Mouse (Mus musculus) lung, embryonic 15.5 days (tissue): ENCODE measurements around the gene Tctn1. TPM values are rescaled to one million over a fixed set of nuclear protein-coding genes. Genes with fewer than 3 reads are reported as not detected.

Source experiments
- ATAC-seq: fragments of 200-750 bp; cut with Nextera tagmentation; 2 replicates; pipeline ENCODE4 v1.8.0; 2017; ENCODE audit warnings: moderate number of reproducible peaks, borderline replicate concordance; ENCODE audit not compliant: low FRiP score, low TSS enrichment; ENCODE audit errors: extremely low read depth
- H3K27ac ChIP-seq: fragments of 300-500 bp; sonication (generic); 2 replicates; pipeline ENCODE4 v1.5.1; 2015; ENCODE audit warnings: moderate library complexity, mild to moderate bottlenecking, inconsistent platforms
- H3K27me3 ChIP-seq: fragments of 300-500 bp; sonication (generic); 2 replicates; pipeline ENCODE4 v1.6.1; 2015; ENCODE audit warnings: inconsistent platforms
- H3K36me3 ChIP-seq: fragments of 300-500 bp; sonication (generic); 2 replicates; pipeline ENCODE4 v1.6.1; 2015; ENCODE audit warnings: inconsistent platforms
- H3K4me1 ChIP-seq: fragments of 300-500 bp; sonication (generic); 2 replicates; pipeline ENCODE4 v1.6.1; 2015; ENCODE audit warnings: inconsistent platforms
- H3K4me2 ChIP-seq: fragments of 300-500 bp; sonication (generic); 2 replicates; pipeline ENCODE4 v1.6.1; 2015; ENCODE audit warnings: inconsistent platforms, mild to moderate bottlenecking, moderate library complexity
- H3K4me3 ChIP-seq: fragments of 300-500 bp; sonication (generic); 2 replicates; pipeline ENCODE4 v1.5.1; 2015; ENCODE audit warnings: mild to moderate bottlenecking, inconsistent platforms
- H3K9ac ChIP-seq: fragments of 300-500 bp; sonication (generic); 2 replicates; pipeline ENCODE4 v1.6.1; 2015; ENCODE audit warnings: inconsistent platforms
- H3K9me3 ChIP-seq: fragments of 300-500 bp; sonication (generic); 2 replicates; pipeline ENCODE4 v1.6.1; 2016; ENCODE audit warnings: inconsistent platforms
- WGBS: fragments of 180-500 bp; shearing (Covaris S2); methylation state at CpG from one replicate; pipeline ENCODE4 v1.1.7; 2015; 5-methylcytosine and 5-hydroxymethylcytosine counted together
- polyA plus RNA-seq: library from polyadenylated mRNA; unstranded; fragments of >200 nt; fragmentation: Nextera tagmentation; extraction: Ambion mirVana; gene quantifications from 2 replicates; pipeline ENCODE4 v1.2.1, GENCODE M21; 2015

Gene Tctn1
- polyA plus RNA-seq, 1 experiment from 2014 or later, result 6.3 TPM

GRCm38 (mm10) chr5:122265942-122266341, 1.7 kb upstream of the Tctn1 start:
- 83% methylated on average over 2 of the region's 2 CpGs for WGBS
- Histone ChIP-seq H3K4me3 (no peak overlapping the region), H3K36me3 (no peaks in the 10 kb centered on the region), H3K27me3 (no peaks in the 10 kb centered on the region), H3K27ac (no peak overlapping the region), H3K9me3 (no peaks in the 10 kb centered on the region), H3K9ac (no peak overlapping the region), H3K4me2 (no peak overlapping the region), H3K4me1 (peaks cover 14% of the 10 kb centered on the region)
- no peak for ATAC-seq

DNA sequence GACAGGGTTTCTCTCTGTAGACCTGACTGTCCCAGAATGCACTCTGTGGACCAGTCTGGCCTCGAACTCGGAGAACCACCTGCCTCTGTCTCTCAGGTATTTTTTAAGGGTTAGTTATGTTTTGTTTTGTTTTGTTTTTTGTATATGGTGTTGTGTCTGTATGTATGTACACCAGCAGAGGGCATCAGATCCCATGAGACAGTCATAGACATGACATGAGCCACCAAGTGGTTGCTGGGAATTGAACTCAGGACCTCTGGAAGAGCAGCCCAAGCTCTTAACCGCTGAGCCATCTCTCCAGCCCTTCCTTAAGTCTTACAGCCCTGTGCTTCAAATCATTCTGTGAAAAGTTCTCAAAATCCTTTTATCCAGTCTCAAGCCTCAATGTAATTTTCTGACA, 927 bp upstream of the Tctn1 start:
- H3K4me3 ChIP-seq, result no peak overlapping the region; the same call in 1 of the 2 replicates
- ATAC-seq, result no peak
- no peak overlapping the region for H3K9ac ChIP-seq
- H3K4me1 ChIP-seq, result peaks cover 14% of the 10 kb centered on the region
- H3K36me3 ChIP-seq, result no peaks in the 10 kb centered on the region
- no peaks in the 10 kb centered on the region for H3K27me3 ChIP-seq
- H3K27ac ChIP-seq, result no peak overlapping the region
- peak overlapping the region; percentile 83; the same call in 1 of the 2 replicates for H3K4me2 ChIP-seq
- H3K9me3 ChIP-seq, result no peaks in the 10 kb centered on the region
- WGBS, result 57% methylated on average over 3 of the region's 3 CpGs

DNA sequence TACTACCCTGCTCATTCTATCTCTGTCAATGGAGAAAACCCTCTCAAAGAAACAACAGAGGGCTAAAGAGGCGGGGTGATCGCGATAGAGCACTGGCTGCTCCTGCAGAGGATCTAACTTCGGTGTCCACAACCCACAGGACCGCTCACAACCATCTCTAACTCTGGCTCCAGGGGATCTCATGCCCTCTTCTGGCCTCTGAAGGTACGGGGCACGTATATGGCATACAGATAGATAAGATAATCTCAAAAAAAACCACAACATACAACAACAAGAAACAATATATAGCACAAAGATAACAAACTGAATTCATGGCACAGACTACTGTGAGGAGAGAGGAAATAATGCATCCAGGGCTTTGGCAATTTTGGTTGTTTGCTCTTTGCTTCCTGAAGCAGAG, 2.2 kb downstream of the Tctn1 start:
- peaks cover 4% of the 10 kb centered on the region for H3K36me3 ChIP-seq
- no peak overlapping the region for H3K4me2 ChIP-seq
- WGBS, result 56% methylated on average over 7 of the region's 7 CpGs
- no peak for ATAC-seq
- no peaks in the 10 kb centered on the region for H3K9me3 ChIP-seq
- H3K27me3 ChIP-seq, result no peaks in the 10 kb centered on the region
- peaks cover 14% of the 10 kb centered on the region for H3K4me1 ChIP-seq
- H3K4me3 ChIP-seq, result no peak overlapping the region
- no peak overlapping the region for H3K9ac ChIP-seq
- no peak overlapping the region for H3K27ac ChIP-seq

- Histone ChIP-seq H3K4me1 (0 out of 2 replicates have a peak, but pooled peaks cover 5% of the 10 kb centered on the region), H3K27me3 (no peaks in the 10 kb centered on the region), H3K4me3 (no peak overlapping the region), H3K27ac (no peak overlapping the region), H3K4me2 (no peak overlapping the region), H3K9ac (no peak overlapping the region), H3K9me3 (no peaks in the 10 kb centered on the region), H3K36me3 (peaks cover 27% of the 10 kb centered on the region)
- ATAC-seq, result no peak
- WGBS, result 57% methylated on average over 6 of the region's 6 CpGs
These were observed 6.1 kb downstream of the Tctn1 start for GRCm38 (mm10) chr5:122258027-122258741.

DNA sequence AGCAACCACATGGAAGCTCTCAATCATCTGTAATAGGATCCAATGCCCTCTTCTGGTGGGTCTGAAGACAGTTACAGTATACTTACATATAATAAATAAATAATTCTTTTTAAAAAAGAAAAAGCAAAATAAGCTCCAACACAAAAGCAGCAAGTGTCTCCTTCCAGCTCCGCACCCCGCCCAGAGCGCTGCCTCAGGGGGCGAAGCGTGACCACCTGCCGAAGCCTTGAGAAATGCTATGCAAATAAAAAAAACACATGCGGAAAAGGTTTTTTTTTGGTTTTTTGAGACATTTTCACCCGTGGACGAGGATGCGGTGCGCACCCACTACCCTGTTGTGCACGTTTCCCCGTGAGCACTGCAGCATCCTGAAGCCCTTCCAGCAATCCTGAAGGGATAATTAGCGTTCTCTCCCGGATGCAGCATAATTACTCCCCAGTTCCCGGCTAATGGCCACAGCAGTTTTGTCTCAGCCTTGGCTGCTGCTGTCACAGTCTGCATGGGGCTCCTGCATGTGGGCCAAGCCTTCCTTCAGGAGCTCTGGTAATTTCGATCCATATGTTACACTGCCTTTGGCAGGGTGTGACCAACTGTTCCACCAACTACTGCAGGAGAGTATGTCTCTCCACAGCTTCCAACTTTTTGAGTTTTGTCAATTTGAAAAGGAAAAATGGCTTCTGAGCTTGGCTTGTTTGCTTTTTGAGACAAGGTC, 12.2 kb downstream of the Tctn1 start:
- Histone ChIP-seq H3K36me3 (peaks cover 39% of the 10 kb centered on the region), H3K27me3 (no peaks in the 10 kb centered on the region), H3K4me1 (no peaks in the 10 kb centered on the region), H3K4me3 (no peak overlapping the region), H3K9me3 (no peaks in the 10 kb centered on the region), H3K9ac (no peak overlapping the region), H3K4me2 (no peak overlapping the region), H3K27ac (no peak overlapping the region)
- WGBS, result 93% methylated on average over 17 of the region's 17 CpGs
- ATAC-seq, result no peak

- peaks cover 17% of the 10 kb centered on the region; the same call in 1 of the 2 replicates for H3K36me3 ChIP-seq
- no peaks in the 10 kb centered on the region for H3K9me3 ChIP-seq
These were observed 15.0 kb downstream of the Tctn1 start for GRCm38 (mm10) chr5:122249281-122249680.

GRCm38 (mm10) chr5:122247934-122248333, 16.3 kb downstream of the Tctn1 start:
- peaks cover 17% of the 10 kb centered on the region; the same call in 1 of the 2 replicates for H3K36me3 ChIP-seq
- no peaks in the 10 kb centered on the region for H3K27me3 ChIP-seq
- no peaks in the 10 kb centered on the region for H3K9me3 ChIP-seq
- H3K4me1 ChIP-seq, result no peaks in the 10 kb centered on the region
- ATAC-seq, result no peak
- no peak overlapping the region for H3K4me3 ChIP-seq
- H3K4me2 ChIP-seq, result no peak overlapping the region
- 90% methylated on average over 7 of the region's 7 CpGs for WGBS
- H3K9ac ChIP-seq, result no peak overlapping the region
- no peak overlapping the region for H3K27ac ChIP-seq

More at GRCm38 (mm10) chr5:122249281-122249680, 15.0 kb downstream of the Tctn1 start:
- 89% methylated on average over 4 of the region's 4 CpGs for WGBS
- no peak overlapping the region for H3K4me2 ChIP-seq
- H3K9ac ChIP-seq, result no peak overlapping the region
- no peaks in the 10 kb centered on the region for H3K4me1 ChIP-seq
- H3K4me3 ChIP-seq, result no peak overlapping the region
- no peaks in the 10 kb centered on the region for H3K27me3 ChIP-seq
- ATAC-seq, result no peak
- no peak overlapping the region for H3K27ac ChIP-seq

DNA sequence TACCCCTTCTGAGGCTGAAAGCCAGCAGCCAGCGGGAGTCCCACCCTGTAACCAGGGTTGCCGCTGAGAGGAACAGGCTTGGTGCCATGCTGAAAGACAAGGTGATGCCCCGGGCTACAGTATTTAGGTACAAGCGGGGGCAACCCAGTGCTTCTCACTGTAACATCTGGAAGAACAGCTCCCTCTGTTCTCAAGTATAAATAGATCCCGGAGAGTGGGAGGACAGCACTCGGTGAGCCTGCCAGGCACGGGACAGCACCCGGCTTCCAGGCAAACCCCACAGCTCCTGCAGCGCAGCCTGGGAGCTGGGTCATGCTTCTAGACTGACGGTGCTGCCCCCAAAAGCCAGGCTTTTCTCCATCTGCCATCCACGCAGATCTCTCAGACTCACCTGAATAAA, 16.7 kb downstream of the Tctn1 start:
- H3K4me2 ChIP-seq, result no peak overlapping the region
- no peaks in the 10 kb centered on the region for H3K27me3 ChIP-seq
- H3K9me3 ChIP-seq, result no peaks in the 10 kb centered on the region
- 84% methylated on average over 11 of the region's 11 CpGs for WGBS
- H3K36me3 ChIP-seq, result peaks cover 15% of the 10 kb centered on the region; the same call in 1 of the 2 replicates
- no peak for ATAC-seq
- H3K4me1 ChIP-seq, result no peaks in the 10 kb centered on the region
- H3K27ac ChIP-seq, result no peak overlapping the region
- H3K4me3 ChIP-seq, result no peak overlapping the region
- no peak overlapping the region for H3K9ac ChIP-seq

DNA sequence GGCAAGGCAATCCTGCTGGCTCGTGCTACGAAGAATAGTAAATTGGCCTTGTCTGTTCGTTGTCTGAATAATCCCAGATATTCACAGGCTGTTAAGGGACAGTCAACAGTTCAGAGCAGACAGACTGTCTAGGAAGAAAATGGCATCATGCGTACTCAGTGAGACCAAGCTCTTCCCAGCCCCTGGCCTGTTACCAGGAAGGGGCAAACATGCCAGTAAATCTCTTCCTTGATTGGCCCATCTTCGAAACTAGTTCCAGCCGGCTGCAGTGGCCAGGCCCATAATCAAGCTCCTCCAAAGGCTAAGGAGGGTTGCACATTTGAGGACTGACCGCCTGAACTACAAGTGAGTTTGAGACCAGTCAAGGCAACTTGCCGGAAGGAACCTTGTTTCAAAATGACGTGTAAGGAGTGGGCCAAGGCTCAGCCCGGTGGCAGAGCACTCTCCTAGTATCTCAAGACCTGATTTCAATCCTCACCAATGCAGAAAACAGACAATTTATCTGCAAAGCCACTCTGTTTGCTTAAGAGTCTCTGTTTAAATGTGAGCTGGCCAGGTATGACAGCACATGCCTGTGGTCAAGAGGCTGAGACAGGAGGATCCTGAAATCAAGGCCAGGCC, 17.6 kb downstream of the Tctn1 start:
- WGBS, result 77% methylated on average over 10 of the region's 10 CpGs

DNA sequence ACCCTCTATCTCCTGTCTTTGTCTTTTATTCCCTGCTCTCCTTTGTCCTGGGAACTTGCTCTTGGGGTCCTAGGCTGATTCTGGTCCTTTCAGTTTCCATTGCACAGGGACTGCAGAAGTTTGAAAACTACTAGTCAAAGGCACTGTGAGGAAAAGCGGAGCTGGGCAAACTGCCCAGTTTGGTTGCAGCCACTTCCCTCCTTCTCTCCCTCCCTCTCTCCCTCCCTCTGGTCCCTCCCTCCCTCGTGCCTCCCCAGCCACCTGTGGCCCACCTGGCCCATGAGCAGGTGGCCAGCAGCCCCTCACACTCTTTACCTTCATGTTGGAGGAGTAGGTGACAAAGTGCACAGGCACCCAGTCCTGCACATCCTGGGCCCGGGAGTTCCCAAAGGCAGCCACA, 19.1 kb downstream of the Tctn1 start:
- Histone ChIP-seq H3K27me3 (no peaks in the 10 kb centered on the region), H3K4me3 (no peak overlapping the region), H3K4me1 (no peaks in the 10 kb centered on the region), H3K4me2 (no peak overlapping the region), H3K9me3 (no peaks in the 10 kb centered on the region), H3K9ac (no peak overlapping the region), H3K27ac (no peak overlapping the region), H3K36me3 (peaks cover 21% of the 10 kb centered on the region; the same call in 1 of the 2 replicates)
- no peak for ATAC-seq
- 49% methylated on average over 3 of the region's 3 CpGs for WGBS

More for the DNA sequence above, 17.6 kb downstream of the Tctn1 start:
- Histone ChIP-seq H3K36me3 (peaks cover 11% of the 10 kb centered on the region; the same call in 1 of the 2 replicates), H3K4me2 (no peak overlapping the region), H3K9me3 (no peaks in the 10 kb centered on the region), H3K4me3 (no peak overlapping the region), H3K4me1 (no peaks in the 10 kb centered on the region), H3K27ac (no peak overlapping the region), H3K9ac (no peak overlapping the region), H3K27me3 (no peaks in the 10 kb centered on the region)
- no peak for ATAC-seq

DNA sequence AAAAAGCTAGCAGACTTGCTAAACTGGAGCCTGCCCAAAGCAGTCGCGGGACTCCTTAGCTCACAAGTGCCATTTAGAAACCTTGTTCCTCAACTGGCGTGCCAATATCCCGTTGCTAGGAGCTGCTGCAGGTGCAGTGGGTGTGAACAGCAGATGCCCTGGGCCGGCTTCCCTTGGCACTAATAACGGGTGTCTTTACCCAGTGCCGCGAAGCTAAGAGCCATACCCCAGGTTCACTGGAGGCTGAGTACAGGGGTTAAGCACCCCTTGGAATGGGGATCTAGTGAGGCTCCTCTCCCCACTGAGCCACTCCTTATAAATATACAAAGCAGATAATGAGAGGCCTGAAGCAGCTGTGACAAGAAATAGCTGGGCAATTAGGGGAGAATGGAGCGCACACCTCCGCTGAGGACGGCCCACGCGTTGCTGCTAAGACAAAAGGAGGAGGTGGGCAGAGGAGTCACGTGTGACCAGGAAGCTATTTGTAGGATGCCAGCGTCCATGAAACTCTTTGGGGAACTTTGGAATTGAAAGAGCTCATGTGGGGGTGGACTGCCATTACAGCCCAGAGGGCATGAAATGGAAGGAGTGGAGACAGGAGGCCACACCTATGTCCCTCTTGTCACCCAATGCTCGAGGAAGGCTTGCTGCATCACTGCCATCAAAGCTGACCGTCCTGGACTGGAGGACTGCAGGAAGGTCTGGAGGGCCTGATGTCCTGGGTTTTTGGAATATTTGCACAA, 20.3 kb downstream of the Tctn1 start:
- no peaks in the 10 kb centered on the region for H3K9me3 ChIP-seq
- H3K4me1 ChIP-seq, result no peaks in the 10 kb centered on the region
- H3K9ac ChIP-seq, result no peak overlapping the region
- no peaks in the 10 kb centered on the region for H3K27me3 ChIP-seq
- WGBS, result 81% methylated on average over 17 of the region's 17 CpGs
- H3K4me2 ChIP-seq, result no peak overlapping the region
- H3K27ac ChIP-seq, result no peak overlapping the region
- no peak overlapping the region for H3K4me3 ChIP-seq
- no peak for ATAC-seq
- H3K36me3 ChIP-seq, result peaks cover 21% of the 10 kb centered on the region; the same call in 1 of the 2 replicates
